Comparison of ENCODE assay signal across 18 mouse cellular contexts in the genomic region with DNA sequence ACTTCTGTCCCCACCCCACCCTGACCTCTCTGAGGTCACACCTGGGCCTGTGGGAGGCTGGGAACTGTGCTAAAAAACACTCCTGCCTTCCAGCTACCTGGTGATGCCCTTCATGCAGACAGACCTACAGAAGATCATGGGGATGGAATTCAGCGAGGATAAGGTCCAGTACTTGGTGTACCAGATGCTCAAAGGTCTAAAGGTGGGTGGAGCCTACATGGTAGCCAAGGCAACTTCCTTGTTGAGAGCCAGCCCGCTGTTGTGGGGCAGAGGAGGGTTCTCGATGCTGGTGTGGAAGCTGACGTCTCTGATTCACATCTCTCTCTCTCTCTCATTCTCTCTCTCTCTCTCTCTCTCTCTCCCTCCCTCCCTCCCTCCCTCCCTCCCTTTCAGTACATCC. TPM values are rescaled to one million over a fixed set of nuclear protein-coding genes. Genes with fewer than 3 reads are reported as not detected.
"Had no signal": no experiment of that assay in that cellular context is flagged by ENCODE, and none has a peak within 500 bp of the region (broad histone marks: within the 10 kb centered on the region; RNA-seq: fewer than 3 reads in every experiment).

No protein-coding gene starts in this region.

- H3K9ac ChIP-seq: liver, embryonic 15.5 days; lung, embryonic 14.5 days; midbrain, embryonic 12.5 days; neural tube, embryonic 13.5 days; neural tube, embryonic 15.5 days had no signal

- H3K9me3 ChIP-seq: liver, embryonic 15.5 days; midbrain, embryonic 12.5 days; neural tube, embryonic 13.5 days; neural tube, embryonic 15.5 days had no signal

- H3K36me3 ChIP-seq: liver, embryonic 15.5 days; midbrain, embryonic 10.5 days; midbrain, embryonic 12.5 days; neural tube, embryonic 13.5 days; neural tube, embryonic 15.5 days had no signal

- H3K27ac ChIP-seq: liver, embryonic 15.5 days; midbrain, embryonic 10.5 days; midbrain, embryonic 12.5 days; neural tube, embryonic 13.5 days; neural tube, embryonic 15.5 days had no signal

- ATAC-seq: midbrain, embryonic 16.5 days had no signal

- DNase-seq: lung, adult 18-20 months; lung, embryonic 14.5 days; lung, postnatal 10 days; lung, postnatal 4 days; midbrain, embryonic 14.5 days; retina, postnatal 1 day; right cerebral cortex, adult 18-20 months; spleen, adult 18-20 months; thymus, adult 18-20 months; thymus, postnatal 14 days; thymus, postnatal 36 days had no signal

- H3K4me3 ChIP-seq: liver, embryonic 15.5 days; midbrain, embryonic 10.5 days; midbrain, embryonic 12.5 days; myocyte; neural tube, embryonic 13.5 days; neural tube, embryonic 15.5 days had no signal

- H3K4me2 ChIP-seq: liver, embryonic 15.5 days; lung, embryonic 14.5 days; midbrain, embryonic 12.5 days; neural tube, embryonic 13.5 days; neural tube, embryonic 15.5 days had no signal

RNA-seq across cellular contexts. Expression of a gene that starts 49.3 kb away (rescaled TPM):
- polyA plus RNA-seq: myocyte had no signal
